Mouse (Mus musculus): ENCODE data around the gene Cars2. TPM values are rescaled to one million over a fixed set of nuclear protein-coding genes. Genes with fewer than 3 reads are reported as not detected.
"Not testable (repeated sequence)": the region's sequence is repeated elsewhere in the genome, so short reads cannot be mapped to it uniquely, and the experiment has no call there.

Cars2 gene
- polyA plus RNA-seq, 1 experiment from 2014 or later: 25.4 TPM

DNA sequence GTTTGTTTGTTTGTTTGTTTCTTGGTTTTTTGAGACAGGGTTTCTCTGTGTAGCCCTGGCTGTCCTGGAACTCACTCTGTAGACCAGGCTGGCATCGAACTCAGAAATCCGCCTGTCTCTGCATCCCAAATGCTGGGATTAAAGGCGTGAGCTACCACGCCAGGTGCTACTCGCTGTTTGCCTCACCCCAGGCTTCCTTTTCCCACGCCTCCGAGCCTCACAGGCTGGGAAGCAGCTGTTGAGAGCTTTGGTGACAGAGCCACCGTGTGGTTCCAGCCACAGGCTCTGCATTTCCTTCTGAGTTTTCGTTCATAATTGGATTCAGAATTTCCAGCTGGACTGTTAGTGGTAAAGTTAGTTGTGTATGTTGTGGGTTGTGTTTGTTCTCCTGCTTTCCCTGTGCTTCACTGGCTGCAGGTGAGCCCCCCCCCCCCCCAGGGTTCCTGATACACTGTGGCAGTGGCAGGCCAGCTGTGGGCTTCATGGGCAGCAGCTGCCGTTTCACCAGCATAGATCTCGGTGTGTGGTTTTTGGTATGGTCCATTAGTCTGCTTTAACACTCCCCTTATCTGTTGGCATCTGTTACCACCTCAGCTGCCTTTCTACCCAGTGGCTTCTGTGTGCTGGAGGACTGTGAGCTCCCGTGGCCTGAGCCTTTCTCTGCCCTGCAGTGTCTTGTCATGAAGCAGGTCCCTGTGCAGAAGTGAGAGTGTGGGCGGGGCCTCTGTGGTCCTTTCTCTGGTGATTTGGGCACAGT is 46.9 kb downstream of the Cars2 start:
- peaks cover 15% of the 10 kb centered on the region for H3K4me1 ChIP-seq (replicated peaks)
- H3K36me3 ChIP-seq: peaks cover 63% of the 10 kb centered on the region
- H3K4me2 ChIP-seq: no peak overlapping the region
- H3K27ac ChIP-seq (replicated peaks): no peak overlapping the region
- no peak for ATAC-seq (ENCODE audit: low read depth)
- no peaks in the 10 kb centered on the region for H3K27me3 ChIP-seq
- no peak overlapping the region for H3K4me3 ChIP-seq
- no peaks in the 10 kb centered on the region for H3K9me3 ChIP-seq
- H3K9ac ChIP-seq: no peak overlapping the region
- WGBS: 89% methylated on average over 13 of the region's 13 CpGs

GRCm38 (mm10) chr8:11498786-11499485 is 51.6 kb downstream of the Cars2 start:
- 91% methylated on average over 4 of the region's 4 CpGs for WGBS
- Histone ChIP-seq H3K27ac (replicated peaks) (no peak overlapping the region), H3K4me3 (peak overlapping the region; percentile 84; the same call in 1 of the 2 replicates), H3K4me2 (peak overlapping the region; percentile 69), H3K9me3 (no peaks in the 10 kb centered on the region), H3K36me3 (peaks cover 19% of the 10 kb centered on the region), H3K27me3 (peaks cover 24% of the 10 kb centered on the region), H3K9ac (no peak overlapping the region), H3K4me1 (replicated peaks) (peaks cover 30% of the 10 kb centered on the region)
- ATAC-seq (ENCODE audit: low read depth): no peak

- peak overlapping the region; percentile 91; the same call in 1 of the 2 replicates for H3K9ac ChIP-seq
- H3K36me3 ChIP-seq: peaks cover 13% of the 10 kb centered on the region
- H3K4me2 ChIP-seq: peak overlapping the region; percentile 69
- H3K4me3 ChIP-seq: peak overlapping the region; percentile 84
- H3K9me3 ChIP-seq: no peaks in the 10 kb centered on the region
- no peak for ATAC-seq (ENCODE audit: low read depth)
- H3K4me1 ChIP-seq (replicated peaks): peaks cover 30% of the 10 kb centered on the region
- WGBS: 83% methylated on average over 12 of the region's 12 CpGs
- H3K27ac ChIP-seq (replicated peaks): peak overlapping the region; percentile 91; the same call in 1 of the 2 replicates
- H3K27me3 ChIP-seq: peaks cover 25% of the 10 kb centered on the region
Observed at GRCm38 (mm10) chr8:11498281-11498680, 52.3 kb downstream of the Cars2 start.

- H3K4me3 ChIP-seq: peak within 1 kb of the TSS; percentile 84
- H3K4me2 ChIP-seq: peak within 1 kb of the TSS; percentile 69
- H3K9me3 ChIP-seq: no peaks in the 10 kb centered on the region
- peak; percentile 98 for ATAC-seq (ENCODE audit: low read depth)
- peaks cover 30% of the 10 kb centered on the region for H3K4me1 ChIP-seq (replicated peaks)
- H3K36me3 ChIP-seq: 0 out of 2 replicates have a peak, but pooled peaks cover 4% of the 10 kb centered on the region
- 4% methylated on average over 71 of the region's 73 CpGs for WGBS
- peak within 1 kb of the TSS; percentile 91 for H3K27ac ChIP-seq (replicated peaks)
- H3K9ac ChIP-seq: peak within 1 kb of the TSS; percentile 91
- peaks cover 30% of the 10 kb centered on the region for H3K27me3 ChIP-seq
Observed at GRCm38 (mm10) chr8:11497017-11497990, 53.3 kb downstream of the Cars2 start, which contains the start of gene Naxd. Naxd (plus strand) TSS chr8:11497506.

DNA sequence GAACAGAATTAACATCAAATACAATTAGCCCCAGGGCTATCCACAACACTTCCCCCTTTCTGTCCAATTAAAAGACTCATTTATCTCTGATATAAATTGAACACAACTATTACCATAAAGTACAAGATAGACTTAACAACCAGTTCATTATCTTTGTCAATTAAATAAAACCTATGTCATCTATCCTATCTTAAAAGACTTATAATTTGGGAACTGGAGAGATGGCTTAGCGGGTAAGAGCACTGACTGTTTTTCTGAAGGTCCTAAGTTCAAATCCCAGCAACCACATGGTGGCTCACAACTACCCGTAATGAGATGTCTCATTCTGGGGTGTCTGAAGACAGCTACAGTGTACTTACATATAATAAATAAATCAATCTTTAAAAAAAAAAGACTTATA is 58.2 kb downstream of the Cars2 start:
- H3K36me3 ChIP-seq; H3K9me3 ChIP-seq; H3K9ac ChIP-seq; H3K4me1 ChIP-seq (replicated peaks); H3K4me3 ChIP-seq; H3K27ac ChIP-seq (replicated peaks); H3K4me2 ChIP-seq; ATAC-seq (ENCODE audit: low read depth): not testable (repeated sequence)
- WGBS: 86% methylated on average over 2 of the region's 2 CpGs
- peaks cover 52% of the 10 kb centered on the region for H3K27me3 ChIP-seq

- Histone ChIP-seq H3K9me3 (no peaks in the 10 kb centered on the region), H3K4me1 (replicated peaks) (no peaks in the 10 kb centered on the region), H3K27me3 (peaks cover 25% of the 10 kb centered on the region), H3K4me3 (no peak overlapping the region), H3K9ac (no peak overlapping the region), H3K36me3 (no peaks in the 10 kb centered on the region), H3K27ac (replicated peaks) (no peak overlapping the region), H3K4me2 (no peak overlapping the region)
- 80% methylated on average over 4 of the region's 4 CpGs for WGBS
- ATAC-seq (ENCODE audit: low read depth): no peak
Observed at GRCm38 (mm10) chr8:11487229-11487628, 63.4 kb downstream of the Cars2 start.

- no peak for ATAC-seq (ENCODE audit: low read depth)
- WGBS: 30% methylated on average over 7 of the region's 7 CpGs
- H3K9me3 ChIP-seq: no peaks in the 10 kb centered on the region
- peaks cover 30% of the 10 kb centered on the region for H3K27me3 ChIP-seq
- H3K4me2 ChIP-seq: no peak overlapping the region
- no peaks in the 10 kb centered on the region for H3K4me1 ChIP-seq (replicated peaks)
- H3K9ac ChIP-seq: no peak overlapping the region
- H3K4me3 ChIP-seq: no peak overlapping the region
- no peak overlapping the region for H3K27ac ChIP-seq (replicated peaks)
- no peaks in the 10 kb centered on the region for H3K36me3 ChIP-seq
Observed at GRCm38 (mm10) chr8:11486142-11486541, 64.4 kb downstream of the Cars2 start.

GRCm38 (mm10) chr8:11482537-11482936 is 68.0 kb downstream of the Cars2 start:
- Histone ChIP-seq H3K4me2 (no peak overlapping the region), H3K4me1 (replicated peaks) (peaks cover 15% of the 10 kb centered on the region), H3K36me3 (no peaks in the 10 kb centered on the region), H3K9me3 (no peaks in the 10 kb centered on the region), H3K27me3 (peaks cover 48% of the 10 kb centered on the region), H3K4me3 (no peak overlapping the region), H3K9ac (no peak overlapping the region), H3K27ac (replicated peaks) (no peak overlapping the region)
- no peak for ATAC-seq (ENCODE audit: low read depth)
- WGBS: 65% methylated on average over 3 of the region's 3 CpGs

DNA sequence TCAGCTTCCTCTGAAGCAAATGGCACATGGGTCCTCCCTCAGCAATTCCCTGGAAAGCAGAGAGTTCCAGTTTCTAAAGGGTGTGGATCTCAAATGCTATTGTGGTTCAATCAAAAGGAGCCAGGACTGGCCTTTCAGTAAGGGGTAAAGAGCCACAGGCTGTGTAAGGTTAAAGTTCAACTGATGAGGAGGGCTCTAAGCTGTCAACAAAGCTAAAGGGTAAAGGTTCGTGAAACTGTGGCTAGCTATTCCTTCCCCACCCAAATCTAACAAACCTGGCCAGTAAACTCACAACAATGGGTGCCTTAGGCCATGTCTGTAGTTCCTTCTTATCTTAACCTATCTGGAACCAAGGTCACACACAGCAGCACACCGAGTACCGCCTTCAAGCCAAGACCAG is 68.7 kb downstream of the Cars2 start:
- no peaks in the 10 kb centered on the region for H3K9me3 ChIP-seq
- H3K36me3 ChIP-seq: no peaks in the 10 kb centered on the region
- no peak overlapping the region for H3K27ac ChIP-seq (replicated peaks)
- 60% methylated on average over 3 of the region's 3 CpGs for WGBS
- H3K4me1 ChIP-seq (replicated peaks): peaks cover 19% of the 10 kb centered on the region
- no peak overlapping the region for H3K4me2 ChIP-seq
- peaks cover 54% of the 10 kb centered on the region for H3K27me3 ChIP-seq
- no peak overlapping the region for H3K4me3 ChIP-seq
- H3K9ac ChIP-seq: no peak overlapping the region
- ATAC-seq (ENCODE audit: low read depth): no peak

DNA sequence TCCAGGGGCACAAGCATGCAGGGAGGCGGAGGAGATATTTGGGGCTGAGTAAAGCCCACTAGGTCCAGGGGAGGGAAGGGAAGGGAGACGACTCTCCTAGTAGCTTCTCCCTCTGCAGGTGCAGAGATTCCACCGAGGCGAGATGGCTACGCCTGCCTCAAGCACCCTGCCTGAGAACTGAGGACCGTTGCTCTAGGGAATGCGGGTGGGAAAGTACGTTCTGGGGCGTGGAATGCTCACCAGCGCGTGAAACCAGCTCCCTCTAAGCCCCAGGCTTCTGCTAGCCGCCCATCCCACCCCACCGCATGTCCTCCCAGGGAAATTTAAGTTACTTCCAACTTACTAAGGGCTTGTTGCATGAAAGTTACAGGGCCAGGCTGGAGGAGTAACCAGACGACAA is 71.0 kb downstream of the Cars2 start:
- Histone ChIP-seq H3K9ac (no peak overlapping the region), H3K27ac (replicated peaks) (no peak overlapping the region), H3K27me3 (peaks cover 77% of the 10 kb centered on the region), H3K4me1 (replicated peaks) (peaks cover 26% of the 10 kb centered on the region), H3K4me2 (0 out of 2 replicates have a peak overlapping the region, but pooled peaks have one; percentile 97), H3K36me3 (no peaks in the 10 kb centered on the region), H3K4me3 (no peak overlapping the region), H3K9me3 (no peaks in the 10 kb centered on the region)
- WGBS: 5% methylated on average over 14 of the region's 14 CpGs
- no peak for ATAC-seq (ENCODE audit: low read depth)

DNA sequence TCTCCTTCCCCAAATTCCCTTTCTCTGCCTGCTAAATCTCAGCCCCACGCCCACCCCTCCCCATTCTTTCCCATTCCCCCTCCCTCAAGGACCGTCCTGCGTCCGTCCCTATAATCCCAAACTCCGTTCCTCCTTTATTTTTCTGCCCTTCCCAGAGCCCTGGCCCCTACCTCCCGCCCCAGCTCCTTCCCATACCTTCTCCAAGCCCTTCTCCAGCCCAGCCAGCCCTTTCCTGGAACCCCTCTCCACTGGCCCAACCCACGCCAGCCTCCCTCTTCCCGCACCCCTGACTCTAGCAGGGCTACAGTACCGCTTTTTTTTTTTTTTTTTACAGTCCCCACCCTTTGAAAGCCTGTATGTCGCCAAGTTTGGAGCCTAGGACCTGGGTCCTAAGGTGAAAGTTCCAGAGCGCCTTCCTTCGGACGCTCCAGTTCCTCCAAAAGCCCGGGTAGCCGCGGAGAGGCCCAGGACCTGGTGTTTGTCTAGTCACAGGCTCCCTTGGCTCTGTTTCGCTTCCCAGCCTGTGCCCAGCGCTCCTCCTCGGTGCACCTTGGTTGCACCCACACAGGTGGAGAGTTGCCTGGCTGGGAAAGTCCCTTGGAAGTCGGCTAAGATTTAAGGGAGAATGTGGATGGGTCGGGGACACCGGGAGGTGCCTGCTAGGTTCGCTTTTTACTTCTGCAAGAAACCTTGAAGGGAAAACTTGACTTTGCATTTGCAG is 71.6 kb downstream of the Cars2 start:
- Histone ChIP-seq H3K27ac (replicated peaks) (no peak overlapping the region), H3K9ac (no peak overlapping the region), H3K36me3 (no peaks in the 10 kb centered on the region), H3K4me3 (peak overlapping the region; percentile 49), H3K4me2 (peak overlapping the region; percentile 97), H3K4me1 (replicated peaks) (peaks cover 26% of the 10 kb centered on the region), H3K27me3 (peaks cover 83% of the 10 kb centered on the region), H3K9me3 (no peaks in the 10 kb centered on the region)
- peak; percentile 32; the same call in 1 of the 2 replicates for ATAC-seq (ENCODE audit: low read depth)
- WGBS: 1% methylated on average over 21 of the region's 23 CpGs
